Mouse (Mus musculus) kidney, postnatal 14 days (tissue): Measurements from ENCODE around the gene Mrpl55.

ENCODE experiments used
- DNase-seq: peaks from one replicate; pipeline ENCODE4 v3.0.0; 2022; ENCODE audit warnings: mixed read lengths

Gene Mrpl55

DNA sequence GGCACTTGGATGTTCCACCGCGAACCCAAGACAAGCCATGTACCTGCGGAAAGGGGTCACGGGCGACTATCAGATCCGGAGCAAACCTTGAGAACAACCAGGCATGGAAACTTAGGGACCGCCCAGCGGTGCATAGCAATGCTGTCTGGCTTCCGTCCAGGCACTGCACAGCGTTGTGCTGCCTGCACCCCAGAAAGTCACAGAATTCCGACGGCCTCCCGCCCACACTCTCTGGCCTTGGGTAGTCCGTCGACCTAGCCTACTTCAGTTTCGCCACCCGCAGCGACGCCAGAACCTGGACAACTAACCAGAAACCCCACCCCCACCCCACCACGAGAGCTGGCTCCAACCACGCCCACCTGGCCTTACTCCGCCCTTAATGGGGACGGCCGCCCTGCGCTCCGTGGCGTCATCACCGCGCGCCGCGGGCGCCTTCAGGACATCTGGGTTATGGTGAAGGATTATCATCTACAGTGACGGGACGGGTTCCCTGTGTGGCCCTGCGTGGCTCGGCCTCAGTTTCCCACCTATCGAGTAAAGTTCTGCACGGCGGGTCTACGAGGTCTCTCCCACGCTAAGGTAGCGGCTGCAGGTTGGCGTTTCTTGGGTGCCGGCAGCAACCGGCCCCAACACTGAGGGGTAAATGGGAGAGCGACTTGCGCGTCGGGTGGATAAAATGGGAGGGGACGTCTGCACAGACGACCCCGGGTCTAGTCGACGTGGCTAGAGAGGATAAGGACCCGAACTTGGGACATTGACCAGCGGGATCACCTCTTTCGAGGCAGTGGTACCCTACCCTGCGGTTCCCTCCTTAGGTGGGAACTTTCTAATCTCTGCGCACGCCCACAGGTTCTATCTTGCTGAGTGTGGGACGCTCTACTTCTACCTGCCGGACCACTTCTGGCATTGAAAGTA lies at the start of gene Mrpl55:
TSS of gene Mrpl55 (plus strand) at position 406 of the 915 bp plus-strand sequence.
- peak; percentile 97 for DNase-seq

DNA sequence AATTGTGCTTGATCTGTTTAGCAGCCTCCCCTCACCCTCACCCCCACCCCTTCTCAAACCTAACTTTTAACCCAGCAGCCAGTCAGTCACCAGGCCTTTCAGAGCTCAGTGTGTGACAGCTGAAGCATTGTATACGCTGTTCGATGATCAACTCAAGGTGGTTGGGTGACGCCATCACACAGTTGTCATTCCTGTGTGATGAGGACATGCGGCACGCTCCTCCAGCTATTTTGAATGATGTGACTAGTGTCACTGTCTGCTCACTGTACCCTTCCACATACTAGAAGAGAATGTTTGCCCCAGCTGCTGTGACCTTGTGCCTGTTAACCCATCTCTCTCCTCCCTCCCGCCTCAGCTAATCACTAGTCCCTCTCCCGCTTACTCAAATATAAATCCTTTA lies 48.1 kb upstream of the Mrpl55 start:
- DNase-seq, result no peak

DNA sequence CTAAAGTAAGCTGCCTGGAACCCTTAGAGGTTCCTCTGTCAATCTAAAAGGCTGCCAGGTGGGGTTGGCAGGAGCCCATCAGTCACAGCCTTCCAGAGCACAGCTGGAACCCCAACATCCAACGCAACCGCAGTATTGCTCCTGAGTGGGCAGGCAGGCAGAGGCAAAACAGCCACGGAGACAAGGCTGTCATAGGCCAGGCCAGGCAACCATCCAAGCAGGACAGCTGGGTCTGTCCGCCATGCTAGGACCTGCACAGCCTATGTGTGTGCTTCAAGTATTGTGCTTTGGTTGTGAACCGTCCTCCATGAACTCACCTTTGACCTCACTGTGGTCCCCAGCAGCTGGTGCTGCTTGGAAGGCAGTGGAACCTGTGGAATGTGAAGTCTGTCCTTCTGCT lies 46.4 kb upstream of the Mrpl55 start:
- no peak for DNase-seq

DNA sequence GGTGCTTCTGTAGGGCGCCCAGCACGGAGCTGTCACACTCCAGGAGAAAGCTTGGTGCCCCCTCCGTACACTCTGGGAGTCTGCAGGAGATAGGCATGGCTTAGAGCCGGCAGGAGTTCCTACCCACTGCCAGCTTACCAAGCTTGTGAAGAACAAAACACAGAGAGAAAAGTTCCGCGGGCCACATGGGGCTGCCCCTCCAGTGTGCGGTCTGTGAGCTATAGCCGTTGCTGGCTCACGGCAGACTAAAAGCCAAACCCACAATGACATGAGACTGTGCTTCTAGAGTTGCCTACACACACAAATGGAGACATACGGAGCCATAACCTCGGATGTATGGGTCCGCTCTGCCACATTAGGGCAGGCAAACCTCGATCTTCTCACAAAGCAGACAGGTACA lies 43.2 kb upstream of the Mrpl55 start:
- DNase-seq, result no peak

DNA sequence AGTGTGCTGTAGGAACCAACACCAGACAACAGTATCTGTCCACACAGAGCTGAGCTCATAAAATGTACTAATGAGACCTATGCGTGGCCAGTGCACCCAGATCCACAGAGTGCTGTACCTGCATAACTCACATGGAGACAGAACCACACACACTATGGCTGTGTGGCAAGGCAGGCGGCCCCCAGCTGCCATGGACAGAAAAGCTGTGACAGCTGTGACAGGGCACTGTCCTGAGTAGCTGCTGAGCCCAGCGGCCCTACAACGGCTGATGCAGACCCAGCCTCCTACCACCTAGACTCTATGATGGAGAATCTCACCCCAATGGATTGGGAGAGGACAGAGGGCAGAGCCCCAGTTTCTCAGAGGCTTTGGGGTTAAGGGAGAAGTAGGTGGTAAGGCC lies 42.7 kb upstream of the Mrpl55 start:
- DNase-seq, result no peak

DNA sequence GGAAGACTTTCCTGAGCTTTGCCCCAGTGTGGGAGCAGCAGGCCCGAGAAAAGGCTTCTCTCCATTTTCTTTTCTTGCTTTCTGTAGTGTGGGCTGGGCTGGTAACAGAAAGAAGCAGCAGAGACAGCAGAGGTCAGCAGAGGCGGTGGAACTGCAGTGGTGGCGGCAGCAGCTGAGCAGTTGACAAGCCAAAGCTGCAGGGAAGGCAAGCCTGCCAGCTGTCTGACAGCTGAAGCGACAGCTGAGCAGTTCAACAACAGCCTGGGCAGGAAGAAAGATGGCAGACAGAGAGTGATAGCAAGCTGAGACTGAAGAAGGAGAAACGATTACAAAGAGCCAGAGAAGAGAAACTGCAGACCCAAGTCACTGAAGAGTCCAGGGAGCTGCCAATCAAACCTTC lies 40.9 kb upstream of the Mrpl55 start:
- DNase-seq, result peak; percentile 54

DNA sequence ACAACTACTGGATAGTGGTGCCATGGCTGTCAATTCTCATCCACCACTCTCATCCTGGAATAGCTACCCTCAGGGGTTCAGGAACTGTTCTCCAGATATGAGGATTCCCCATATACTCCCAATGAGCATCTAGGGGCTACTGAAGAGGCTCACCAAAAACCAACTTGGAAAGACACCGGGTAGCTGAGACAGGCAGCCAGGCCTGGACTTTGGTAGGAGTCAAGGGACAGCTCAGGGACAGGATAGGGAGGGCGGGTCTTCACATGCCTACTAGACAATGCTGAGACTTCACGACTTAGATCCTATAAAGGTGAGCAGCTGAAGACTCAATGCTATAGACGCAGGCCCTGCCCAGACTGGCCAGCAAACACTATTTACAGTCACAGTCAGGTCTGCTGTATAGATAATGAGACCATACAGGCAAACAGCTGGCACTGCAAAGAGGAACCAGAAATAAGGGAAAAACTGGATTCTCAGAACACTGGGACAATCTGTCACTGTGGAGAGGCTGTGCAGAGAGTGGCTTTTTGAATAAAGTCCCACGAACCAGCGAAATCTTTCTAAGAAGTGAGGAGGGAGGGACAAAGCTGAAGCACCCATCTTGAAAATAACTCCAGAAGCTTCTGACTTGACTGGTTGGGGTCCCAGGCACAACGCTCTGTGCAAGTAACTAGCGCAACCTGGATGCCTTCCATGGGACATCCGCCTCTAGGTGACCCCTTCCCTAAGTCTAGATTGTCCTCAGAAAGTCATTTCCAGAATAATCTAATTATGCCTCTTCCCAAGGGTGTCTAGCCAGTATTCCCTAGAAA lies 39.6 kb upstream of the Mrpl55 start:
- DNase-seq, result no peak

DNA sequence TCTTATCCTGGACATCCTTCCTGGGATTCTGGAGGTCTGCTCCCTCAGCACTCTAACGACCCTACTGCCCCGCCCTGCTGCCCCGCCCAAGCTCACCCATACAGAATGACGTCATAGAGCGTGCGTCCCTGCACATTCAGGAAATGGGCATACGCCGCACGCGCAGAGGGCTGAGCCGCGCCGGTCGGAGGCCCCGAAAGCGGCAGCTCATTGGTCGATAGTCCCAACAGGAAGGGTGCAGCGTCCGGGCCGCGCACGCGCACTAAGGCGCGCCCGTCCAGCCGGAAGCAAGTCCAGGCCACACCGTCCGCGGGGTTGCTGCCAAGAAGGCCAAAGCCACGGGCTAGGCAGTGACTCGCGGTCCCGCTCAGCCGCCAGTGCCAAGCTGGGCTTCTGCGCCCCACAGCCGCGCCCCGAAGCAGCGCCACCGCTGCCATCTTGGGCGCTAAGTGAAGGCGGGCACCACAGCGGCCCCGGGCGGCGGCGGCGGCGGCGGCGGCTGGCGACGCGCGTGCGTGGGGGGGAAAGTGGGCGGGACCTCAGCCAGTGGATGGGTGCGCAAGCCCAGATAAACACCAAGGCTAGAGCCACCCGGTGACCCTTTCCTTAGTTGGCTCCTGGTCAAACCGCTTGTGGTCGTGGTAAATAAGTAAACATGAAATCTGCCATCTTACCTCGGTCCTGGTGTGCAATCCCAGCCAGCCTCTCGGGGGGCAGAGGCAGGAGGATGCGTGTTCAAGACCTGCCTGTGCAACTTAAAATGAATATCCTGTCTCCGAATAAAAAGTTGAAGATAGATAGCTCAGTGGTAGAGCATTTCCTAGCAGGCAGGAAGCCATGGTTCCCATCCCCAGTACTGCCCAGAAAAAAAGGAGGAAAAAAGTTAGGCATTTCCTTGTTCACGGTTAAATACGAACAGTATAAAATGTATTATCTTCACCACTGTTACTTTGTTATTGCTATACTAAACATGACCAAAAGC lies 38.7 kb upstream of the Mrpl55 start, which contains the start of gene Iba57:
TSS of gene Iba57 (minus strand) at position 485 of the 982 bp plus-strand sequence.
- peak; percentile 99 for DNase-seq

DNA sequence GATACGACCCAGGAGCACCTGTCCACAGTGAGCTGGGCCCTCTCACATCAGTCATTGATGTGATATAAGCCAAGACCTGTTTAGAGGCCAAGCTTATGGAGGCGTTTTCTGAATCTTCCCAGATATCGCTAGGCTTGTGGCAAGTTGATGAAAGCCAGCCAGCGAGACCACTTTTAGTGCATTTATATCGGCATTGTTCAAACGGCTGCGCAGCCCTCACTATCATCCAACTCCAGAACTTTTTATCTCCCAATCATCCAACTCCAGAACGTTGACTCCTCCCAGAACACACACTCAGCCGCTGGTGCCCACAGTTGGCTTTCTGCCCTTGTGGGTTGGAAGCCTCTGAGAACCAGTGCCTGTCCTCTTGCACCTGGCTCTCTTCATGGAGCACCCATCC lies 37.9 kb upstream of the Mrpl55 start:
- DNase-seq, result no peak

DNA sequence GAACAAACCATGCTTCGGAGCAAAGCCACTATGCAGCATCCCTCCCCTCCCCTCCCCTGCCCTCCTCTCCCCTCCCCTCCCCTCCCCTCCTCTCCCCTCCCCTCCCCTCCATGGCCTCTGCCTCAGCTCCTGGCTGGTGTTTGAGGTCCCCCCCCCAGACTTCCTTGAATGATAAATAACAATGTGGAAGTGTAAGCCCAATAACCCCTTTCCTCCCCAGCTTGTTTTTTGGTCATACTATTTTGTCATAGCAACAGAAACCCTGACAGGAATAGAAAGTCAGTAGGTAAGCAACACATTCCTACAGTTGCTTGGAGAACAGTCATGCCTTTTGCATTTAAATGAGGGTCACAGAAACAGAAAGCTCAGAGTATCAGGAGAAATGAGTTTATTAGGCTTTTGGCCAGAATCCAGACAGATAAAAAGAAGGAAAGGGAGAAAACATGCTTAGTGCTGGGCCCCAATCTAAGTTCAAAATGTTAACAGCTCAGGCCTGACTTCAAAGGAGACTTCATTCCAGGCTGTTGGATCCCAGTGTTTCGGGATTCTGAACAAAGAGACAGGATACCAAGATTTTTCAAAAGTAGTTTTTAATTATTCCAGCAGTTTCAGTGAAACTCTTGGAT lies 36.6 kb upstream of the Mrpl55 start:
- DNase-seq, result no peak

DNA sequence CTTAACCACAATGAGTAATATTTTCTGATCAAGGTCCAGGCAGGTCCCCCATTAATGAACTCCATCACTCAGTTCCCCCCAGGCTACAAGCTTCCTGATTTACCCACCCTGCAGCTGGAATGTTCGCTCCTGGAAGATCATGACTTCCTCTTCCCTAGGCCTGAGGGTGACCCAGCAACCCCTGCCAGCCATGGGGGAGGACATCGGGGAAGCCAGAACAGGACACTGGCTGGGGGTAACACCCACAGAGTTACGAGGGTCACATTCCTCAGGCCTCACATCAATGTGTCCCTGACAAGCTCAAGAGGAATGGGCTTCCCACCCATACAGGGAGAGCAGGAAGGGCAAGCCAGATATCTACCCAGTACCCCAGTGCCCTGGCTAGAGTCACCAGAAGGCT lies 32.5 kb upstream of the Mrpl55 start:
- DNase-seq, result no peak

DNA sequence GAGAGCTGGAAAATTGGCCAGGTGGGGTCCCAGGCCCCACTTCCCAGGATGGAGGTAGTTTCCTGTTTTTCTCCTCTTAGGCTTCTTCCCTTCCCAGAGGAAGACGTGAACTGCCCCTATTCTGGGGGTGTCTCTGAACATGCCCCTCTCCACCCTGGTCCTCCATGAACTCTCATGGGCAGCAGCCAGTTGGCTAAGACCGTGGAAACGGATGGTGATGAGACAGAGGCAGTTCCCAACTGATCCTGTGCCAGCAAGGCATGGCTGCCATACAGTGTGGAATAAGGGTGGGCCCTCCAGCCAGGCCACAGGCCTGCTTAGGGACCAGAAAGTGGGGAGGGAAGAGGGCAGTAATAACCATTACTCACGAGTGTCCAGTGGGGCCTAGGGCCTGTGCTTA lies 31.7 kb upstream of the Mrpl55 start:
- no peak for DNase-seq

DNA sequence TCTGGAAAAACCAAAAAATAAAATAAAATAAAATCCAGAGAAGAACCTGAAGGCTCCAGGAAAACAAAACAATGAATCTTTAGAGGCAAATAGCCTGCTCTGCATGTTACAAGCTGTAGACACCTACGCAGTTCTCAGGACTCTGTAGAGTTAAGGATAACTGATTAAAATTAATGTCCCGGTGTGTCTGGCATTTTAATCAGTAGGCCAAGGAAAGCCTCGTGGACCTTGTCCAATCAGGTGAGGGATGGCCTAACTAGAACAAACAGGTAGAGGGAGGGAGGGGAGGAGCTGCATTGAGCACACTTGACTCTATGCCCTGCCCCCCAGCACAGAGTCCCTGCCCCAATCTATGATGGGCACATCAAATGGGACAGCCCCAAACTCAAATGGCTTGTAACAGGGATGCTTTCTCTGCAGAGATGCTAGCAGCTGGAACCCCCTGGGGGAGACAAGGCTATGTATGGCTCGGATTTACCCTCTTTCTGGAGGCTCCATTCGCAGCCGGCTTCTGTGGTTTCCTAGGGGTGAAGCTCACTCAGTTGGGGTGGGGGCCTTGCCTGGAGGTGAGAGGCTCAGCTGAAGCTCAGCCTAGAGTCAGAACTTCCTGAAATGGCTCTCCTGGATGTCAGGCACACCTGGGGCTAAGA lies 28.0 kb upstream of the Mrpl55 start:
- no peak for DNase-seq

DNA sequence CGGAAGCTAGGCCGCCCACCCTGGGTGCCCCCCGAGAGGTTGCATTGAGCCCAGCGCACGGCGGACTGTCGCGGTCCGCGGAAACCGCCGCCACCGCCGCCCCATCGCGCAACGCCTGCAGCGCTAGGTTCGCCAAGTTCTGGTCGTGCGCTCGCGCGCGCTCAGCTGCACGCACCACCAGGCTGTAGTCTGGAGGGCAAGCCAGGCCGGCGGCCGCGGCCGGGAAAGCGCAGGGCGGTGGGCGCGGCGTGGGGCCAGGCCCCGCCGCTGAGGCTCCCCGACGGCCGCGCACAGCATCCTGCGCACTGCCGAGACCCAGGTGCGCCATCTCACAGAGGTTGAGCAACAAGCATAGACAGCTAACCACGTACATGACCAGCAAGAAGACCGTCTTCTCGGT lies 25.8 kb upstream of the Mrpl55 start:
- no peak for DNase-seq

DNA sequence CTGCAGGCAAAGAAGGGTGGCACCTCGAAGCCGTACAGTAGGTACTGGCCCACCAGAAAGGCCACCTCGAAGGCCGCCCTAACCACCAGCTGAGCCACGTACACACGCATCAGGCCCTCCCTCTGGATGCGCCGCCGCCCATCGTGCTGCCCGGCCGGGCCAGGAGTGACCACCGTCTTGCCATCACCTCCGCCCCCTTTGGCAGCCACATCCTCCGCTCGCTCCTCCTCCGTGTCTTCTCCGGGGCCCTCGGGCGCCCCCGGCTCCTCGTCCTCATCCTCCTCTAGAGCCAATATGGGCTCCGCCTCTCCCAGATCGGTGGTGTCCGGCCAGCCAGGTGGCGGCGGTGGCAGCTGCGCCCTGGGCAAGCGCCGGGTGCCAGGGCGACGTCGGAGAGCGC lies 25.4 kb upstream of the Mrpl55 start:
- DNase-seq, result no peak

DNA sequence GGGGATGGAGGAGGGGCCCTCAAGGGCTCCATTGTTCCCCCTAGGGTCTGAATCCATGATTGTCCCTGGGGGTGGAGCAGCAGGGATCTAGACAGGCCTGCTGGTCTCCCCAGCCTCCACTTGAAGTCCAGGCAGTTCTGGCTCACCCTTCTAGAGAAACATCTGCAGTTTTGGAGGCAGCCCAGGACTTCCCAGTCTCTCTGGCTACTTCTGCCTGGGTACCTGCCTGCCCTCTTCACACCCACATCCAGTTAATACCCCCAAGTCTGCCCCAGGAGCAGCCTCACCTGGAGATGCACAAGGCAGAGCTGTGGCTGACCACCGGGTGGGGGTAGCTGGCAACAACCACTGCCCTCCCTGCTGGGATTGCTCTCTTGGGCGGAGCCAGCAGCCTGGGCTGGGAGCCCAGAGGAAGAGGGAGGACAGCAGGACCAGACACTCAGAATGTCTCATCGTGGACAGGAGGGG lies 19.4 kb upstream of the Mrpl55 start, which contains the start of gene Gjc2:
TSS of gene Gjc2 (minus strand) at position 350 of the 468 bp plus-strand sequence.
- peak; percentile 76 for DNase-seq

DNA sequence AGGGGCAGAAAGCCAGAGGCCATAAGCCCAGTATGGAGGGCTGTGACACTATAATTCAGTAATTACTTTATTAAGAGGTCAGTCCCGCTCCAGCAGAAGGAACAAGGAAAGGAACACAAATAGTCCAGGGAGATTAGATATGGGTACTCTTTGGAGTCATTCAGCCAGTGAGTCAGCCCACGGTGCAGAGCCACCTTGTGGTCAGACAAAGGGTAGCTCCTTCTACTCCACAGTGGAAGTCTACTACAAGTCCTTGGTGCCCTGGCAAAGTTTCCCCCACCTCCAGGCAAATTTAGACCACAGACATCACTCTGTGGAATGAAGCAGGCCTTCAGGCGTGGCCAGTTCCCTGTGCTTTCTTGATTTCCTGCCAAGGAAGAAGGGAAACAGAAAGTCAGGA lies 18.5 kb upstream of the Mrpl55 start:
- peak; percentile 77 for DNase-seq

DNA sequence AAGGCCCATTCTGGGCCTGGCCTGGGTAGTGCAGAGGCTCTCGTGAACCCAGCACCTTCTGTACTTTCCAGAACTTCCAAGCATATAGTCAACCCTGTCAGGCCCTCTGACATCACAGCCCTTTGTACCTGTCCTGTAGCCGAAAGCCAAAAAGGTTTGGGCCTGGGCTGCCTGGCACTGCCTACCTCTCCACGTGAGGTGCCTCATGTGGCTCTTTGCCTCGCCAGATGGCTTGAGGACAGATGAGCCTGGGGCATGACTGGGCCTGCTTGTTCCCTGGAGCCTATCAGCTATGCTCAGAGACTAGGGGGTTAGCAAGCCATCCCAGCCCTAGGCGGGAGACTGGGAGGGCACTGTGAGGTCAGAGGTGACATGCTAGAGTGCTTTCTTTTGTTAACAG lies 16.8 kb upstream of the Mrpl55 start:
- no peak for DNase-seq

DNA sequence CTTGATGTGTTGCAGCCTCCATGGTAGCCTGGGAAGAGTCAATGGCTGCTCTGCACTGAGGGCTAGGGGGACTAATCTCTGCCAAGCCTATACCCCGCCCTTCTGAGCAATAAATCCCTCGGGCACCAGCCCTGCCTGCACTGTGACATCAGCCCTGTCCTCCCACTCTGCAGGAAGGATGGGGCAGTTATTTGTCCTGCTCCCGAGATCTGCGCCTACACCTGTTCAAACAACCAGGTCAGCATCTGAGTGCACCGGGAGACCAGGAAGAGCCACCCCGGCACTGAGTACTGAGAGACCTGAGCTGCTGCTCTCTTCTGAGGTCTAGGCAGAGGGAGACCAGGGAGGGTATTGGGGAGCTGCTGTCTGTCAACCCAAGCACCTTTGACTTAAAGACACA lies 14.6 kb upstream of the Mrpl55 start:
- no peak for DNase-seq

DNA sequence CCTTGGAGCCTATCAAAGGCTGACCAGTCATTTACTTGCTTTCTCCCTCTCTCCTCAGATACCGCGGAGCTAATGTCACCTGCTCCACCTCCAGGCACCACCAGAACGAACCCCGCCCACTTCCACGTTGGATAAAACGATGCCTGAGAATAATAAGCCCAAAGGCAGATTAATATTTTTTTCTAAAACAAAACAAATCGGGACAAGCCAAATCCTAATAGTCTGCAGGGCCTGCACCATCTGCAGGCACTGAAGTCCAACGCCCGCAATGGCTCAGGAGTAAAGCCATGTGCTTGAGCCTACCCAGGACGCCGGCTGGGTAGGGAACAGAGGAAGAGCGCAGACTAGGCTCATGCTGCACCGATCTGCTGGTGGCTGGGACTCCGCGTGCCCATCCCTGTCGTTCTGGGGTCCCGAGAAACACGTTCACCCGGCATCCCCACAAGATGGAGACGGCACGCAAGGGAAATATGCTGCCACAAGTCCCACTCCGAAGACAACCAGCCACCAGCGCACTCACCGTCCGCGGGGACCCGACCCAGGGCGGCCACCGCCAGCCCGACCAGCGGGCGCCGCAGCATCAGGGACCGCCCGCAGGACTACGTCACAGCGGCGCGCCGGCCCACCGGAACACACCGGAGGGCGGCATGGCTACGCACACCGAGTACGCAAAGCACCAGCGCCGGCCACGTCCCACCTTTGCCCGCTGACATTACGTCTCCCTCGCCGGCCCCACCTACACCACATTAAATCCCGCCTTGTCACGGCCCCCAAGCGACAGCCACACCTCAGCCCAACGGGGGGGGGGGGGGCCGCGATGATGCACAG lies 10.8 kb upstream of the Mrpl55 start:
- DNase-seq, result peak; percentile 95

DNA sequence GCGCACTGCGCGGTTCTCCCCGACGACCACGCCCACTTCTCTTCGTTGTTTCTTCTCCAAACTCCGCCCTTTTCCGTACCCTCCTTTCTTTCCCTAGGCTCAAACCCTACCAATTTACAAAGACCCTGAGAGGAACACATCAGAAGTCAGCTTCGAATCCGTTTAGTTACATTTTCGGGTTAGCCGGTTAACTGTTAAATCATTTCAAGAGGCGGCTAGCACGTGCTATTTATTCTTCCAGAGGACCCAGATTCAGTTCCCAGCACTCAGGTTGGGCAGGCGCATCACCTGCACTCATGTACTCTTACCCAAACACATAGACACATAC lies 10.3 kb upstream of the Mrpl55 start, which contains the start of gene Guk1:
TSS of gene Guk1 (minus strand) at position 154 of the 328 bp plus-strand sequence.
- DNase-seq, result no peak
